Mouse (Mus musculus): ENCODE results near the gene St7. TPM values are rescaled to one million over a fixed set of nuclear protein-coding genes. Genes with fewer than 3 reads are reported as not detected.

St7 gene
- polyA plus RNA-seq, 1 experiment = 8.6 TPM

- DNase-seq = no peak
- Histone ChIP-seq H3K4me1 (replicated peaks; ENCODE audit: control insufficient read depth, insufficient read depth, low read length) (no peaks in the 10 kb centered on the region), H3K4me3 (ENCODE audit: control insufficient read depth, insufficient read depth, low read length) (no peak overlapping the region), H3K27me3 (ENCODE audit: control insufficient read depth, insufficient read depth, low read length) (no peaks in the 10 kb centered on the region), H3K27ac (ENCODE audit: control insufficient read depth, insufficient read depth, low read length) (no peak overlapping the region), H3K36me3 (ENCODE audit: control insufficient read depth, insufficient read depth, low read length) (no peaks in the 10 kb centered on the region)
- over 99% methylated on average over 6 of the region's 6 CpGs for WGBS
- TF ChIP-seq CTCF (IDR thresholded peaks at IDR 0.05; ENCODE audit: borderline replicate concordance, control insufficient read depth, extremely low read depth, insufficient read depth, low read length, poor library complexity) = no peak
- TF ChIP-seq POLR2A (IDR thresholded peaks at IDR 0.05; ENCODE audit: control insufficient read depth, extremely low read depth, insufficient read depth, low read length, poor library complexity) = no peak
Measured at GRCm38 (mm10) chr6:17887765-17888164, 195.0 kb downstream of the St7 start.

DNA sequence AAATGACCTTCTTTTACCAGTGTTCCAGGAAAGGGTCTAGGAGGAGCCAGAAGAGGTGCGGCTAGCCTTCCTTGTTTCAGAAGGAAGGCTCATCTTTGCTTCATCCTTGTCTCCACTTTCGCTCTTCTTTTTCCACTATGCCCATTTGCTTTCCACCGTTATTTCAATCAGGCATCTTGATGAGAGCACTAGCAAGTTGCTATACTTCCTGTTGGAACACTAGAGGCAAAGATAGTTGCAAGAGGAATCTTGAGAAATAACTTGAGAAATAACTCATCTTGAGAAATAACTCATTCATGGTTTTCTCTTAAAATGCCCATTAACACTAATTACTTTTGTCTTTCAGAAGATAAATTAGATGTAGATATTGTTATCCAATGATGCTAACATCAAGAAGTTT is 202.8 kb downstream of the St7 start:
- no peak for DNase-seq
- Histone ChIP-seq H3K4me1 (replicated peaks; ENCODE audit: control insufficient read depth, insufficient read depth, low read length) (no peaks in the 10 kb centered on the region), H3K36me3 (ENCODE audit: control insufficient read depth, insufficient read depth, low read length) (no peaks in the 10 kb centered on the region), H3K27me3 (ENCODE audit: control insufficient read depth, insufficient read depth, low read length) (no peaks in the 10 kb centered on the region), H3K4me3 (ENCODE audit: control insufficient read depth, insufficient read depth, low read length) (no peak overlapping the region), H3K27ac (ENCODE audit: control insufficient read depth, insufficient read depth, low read length) (no peak overlapping the region)
- 97% methylated on average over 3 of the region's 3 CpGs for WGBS
- TF ChIP-seq CTCF (IDR thresholded peaks at IDR 0.05; ENCODE audit: borderline replicate concordance, control insufficient read depth, extremely low read depth, insufficient read depth, low read length, poor library complexity) (no peak), POLR2A (IDR thresholded peaks at IDR 0.05; ENCODE audit: control insufficient read depth, extremely low read depth, insufficient read depth, low read length, poor library complexity) (no peak)

DNA sequence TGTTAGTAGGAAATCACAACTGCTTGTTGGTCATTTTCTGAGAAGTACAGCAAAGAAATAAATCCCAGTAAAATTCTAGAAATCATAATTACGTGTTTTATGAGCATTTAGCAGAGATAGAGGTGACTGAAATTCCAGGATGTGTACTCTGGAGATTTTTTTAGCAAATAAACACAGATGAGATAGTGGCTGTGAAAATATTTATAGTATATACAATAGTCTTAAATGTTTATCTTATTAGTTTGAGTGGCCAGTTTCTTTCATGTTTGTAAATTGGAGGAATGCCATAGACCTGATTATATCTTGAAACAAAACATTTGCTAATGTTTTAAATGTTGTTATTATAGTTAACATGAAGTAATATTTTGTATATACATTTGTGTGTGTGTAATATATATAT is 205.8 kb downstream of the St7 start:
- Histone ChIP-seq H3K4me3 (ENCODE audit: control insufficient read depth, insufficient read depth, low read length) (no peak overlapping the region), H3K27ac (ENCODE audit: control insufficient read depth, insufficient read depth, low read length) (no peak overlapping the region), H3K36me3 (ENCODE audit: control insufficient read depth, insufficient read depth, low read length) (no peaks in the 10 kb centered on the region), H3K27me3 (ENCODE audit: control insufficient read depth, insufficient read depth, low read length) (no peaks in the 10 kb centered on the region), H3K4me1 (replicated peaks; ENCODE audit: control insufficient read depth, insufficient read depth, low read length) (no peaks in the 10 kb centered on the region)
- WGBS = 97% methylated on average over 1 of the region's 1 CpGs
- DNase-seq = no peak
- TF ChIP-seq POLR2A (IDR thresholded peaks at IDR 0.05; ENCODE audit: control insufficient read depth, extremely low read depth, insufficient read depth, low read length, poor library complexity) = no peak
- TF ChIP-seq CTCF (IDR thresholded peaks at IDR 0.05; ENCODE audit: borderline replicate concordance, control insufficient read depth, extremely low read depth, insufficient read depth, low read length, poor library complexity) = no peak

DNA sequence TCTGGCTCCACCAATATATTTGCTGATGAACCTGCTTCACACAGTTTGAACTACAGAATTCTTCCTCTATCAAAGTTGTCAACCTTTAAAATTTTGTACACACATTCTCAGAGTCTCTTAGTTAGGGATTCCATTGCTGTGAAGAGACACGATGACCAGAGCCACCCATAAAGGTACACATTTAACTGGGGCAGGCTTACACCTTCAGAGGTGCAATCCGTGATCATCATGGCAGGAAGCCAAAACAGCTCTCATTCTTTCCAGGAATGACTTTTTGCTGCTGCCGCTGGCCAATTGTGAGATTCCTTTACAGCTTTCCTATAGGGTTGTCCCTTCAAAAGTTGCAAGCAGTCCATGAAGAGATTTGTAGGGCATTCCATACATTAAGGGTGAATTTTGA is 210.6 kb downstream of the St7 start:
- no peak overlapping the region for H3K27ac ChIP-seq (ENCODE audit: control insufficient read depth, insufficient read depth, low read length)
- TF ChIP-seq POLR2A (IDR thresholded peaks at IDR 0.05; ENCODE audit: control insufficient read depth, extremely low read depth, insufficient read depth, low read length, poor library complexity) = no peak
- TF ChIP-seq CTCF (IDR thresholded peaks at IDR 0.05; ENCODE audit: borderline replicate concordance, control insufficient read depth, extremely low read depth, insufficient read depth, low read length, poor library complexity) = no peak
- 94% methylated on average over 3 of the region's 3 CpGs for WGBS
- no peak overlapping the region for H3K4me3 ChIP-seq (ENCODE audit: control insufficient read depth, insufficient read depth, low read length)
- H3K27me3 ChIP-seq (ENCODE audit: control insufficient read depth, insufficient read depth, low read length) = no peaks in the 10 kb centered on the region
- H3K36me3 ChIP-seq (ENCODE audit: control insufficient read depth, insufficient read depth, low read length) = no peaks in the 10 kb centered on the region
- no peaks in the 10 kb centered on the region for H3K4me1 ChIP-seq (replicated peaks; ENCODE audit: control insufficient read depth, insufficient read depth, low read length)
- no peak for DNase-seq

- no peaks in the 10 kb centered on the region for H3K27me3 ChIP-seq (ENCODE audit: control insufficient read depth, insufficient read depth, low read length)
- no peak overlapping the region for H3K27ac ChIP-seq (ENCODE audit: control insufficient read depth, insufficient read depth, low read length)
- 100% methylated on average over 3 of the region's 3 CpGs for WGBS
- H3K4me1 ChIP-seq (replicated peaks; ENCODE audit: control insufficient read depth, insufficient read depth, low read length) = no peaks in the 10 kb centered on the region
- H3K4me3 ChIP-seq (ENCODE audit: control insufficient read depth, insufficient read depth, low read length) = no peak overlapping the region
- no peak for TF ChIP-seq POLR2A (IDR thresholded peaks at IDR 0.05; ENCODE audit: control insufficient read depth, extremely low read depth, insufficient read depth, low read length, poor library complexity)
- TF ChIP-seq CTCF (IDR thresholded peaks at IDR 0.05; ENCODE audit: borderline replicate concordance, control insufficient read depth, extremely low read depth, insufficient read depth, low read length, poor library complexity) = no peak
- H3K36me3 ChIP-seq (ENCODE audit: control insufficient read depth, insufficient read depth, low read length) = no peaks in the 10 kb centered on the region
- DNase-seq = no peak
Measured at GRCm38 (mm10) chr6:17905776-17906175, 213.0 kb downstream of the St7 start.

DNA sequence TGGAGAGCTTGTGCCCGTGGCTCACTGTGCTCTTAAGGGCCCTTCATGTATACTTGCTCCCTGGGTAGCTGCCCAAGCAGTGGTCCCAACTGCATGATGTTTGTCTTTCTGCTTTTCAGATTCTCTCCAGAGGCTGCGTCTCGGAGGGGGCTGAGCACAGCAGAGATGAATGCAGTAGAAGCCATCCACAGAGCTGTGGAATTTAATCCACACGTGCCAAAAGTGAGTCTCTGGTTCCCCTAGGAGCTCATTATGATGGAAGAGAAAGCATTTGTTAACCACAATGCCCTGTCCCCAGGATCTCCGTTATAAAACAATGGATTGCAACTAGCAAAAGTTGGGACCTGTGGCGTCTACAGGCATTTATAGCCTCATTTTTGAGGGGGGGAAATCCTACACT is 213.6 kb downstream of the St7 start:
- WGBS = 91% methylated on average over 6 of the region's 6 CpGs
- Histone ChIP-seq H3K36me3 (ENCODE audit: control insufficient read depth, insufficient read depth, low read length) (no peaks in the 10 kb centered on the region), H3K4me1 (replicated peaks; ENCODE audit: control insufficient read depth, insufficient read depth, low read length) (no peaks in the 10 kb centered on the region), H3K4me3 (ENCODE audit: control insufficient read depth, insufficient read depth, low read length) (no peak overlapping the region), H3K27ac (ENCODE audit: control insufficient read depth, insufficient read depth, low read length) (no peak overlapping the region), H3K27me3 (ENCODE audit: control insufficient read depth, insufficient read depth, low read length) (no peaks in the 10 kb centered on the region)
- no peak for TF ChIP-seq POLR2A (IDR thresholded peaks at IDR 0.05; ENCODE audit: control insufficient read depth, extremely low read depth, insufficient read depth, low read length, poor library complexity)
- no peak for TF ChIP-seq CTCF (IDR thresholded peaks at IDR 0.05; ENCODE audit: borderline replicate concordance, control insufficient read depth, extremely low read depth, insufficient read depth, low read length, poor library complexity)
- DNase-seq = no peak

GRCm38 (mm10) chr6:17912312-17912711 is 219.6 kb downstream of the St7 start:
- Histone ChIP-seq H3K27ac (ENCODE audit: control insufficient read depth, insufficient read depth, low read length) (no peak overlapping the region), H3K36me3 (ENCODE audit: control insufficient read depth, insufficient read depth, low read length) (no peaks in the 10 kb centered on the region), H3K4me1 (replicated peaks; ENCODE audit: control insufficient read depth, insufficient read depth, low read length) (no peaks in the 10 kb centered on the region), H3K27me3 (ENCODE audit: control insufficient read depth, insufficient read depth, low read length) (no peaks in the 10 kb centered on the region), H3K4me3 (ENCODE audit: control insufficient read depth, insufficient read depth, low read length) (no peak overlapping the region)
- 97% methylated on average over 6 of the region's 6 CpGs for WGBS
- no peak for DNase-seq
- TF ChIP-seq POLR2A (IDR thresholded peaks at IDR 0.05; ENCODE audit: control insufficient read depth, extremely low read depth, insufficient read depth, low read length, poor library complexity) (no peak), CTCF (IDR thresholded peaks at IDR 0.05; ENCODE audit: borderline replicate concordance, control insufficient read depth, extremely low read depth, insufficient read depth, low read length, poor library complexity) (no peak)
